ENCODE assay signal across 11 mouse cellular contexts in genomic region chr12:100857791-100858190, GRCm38 (mm10). TPM values are rescaled to one million over a fixed set of nuclear protein-coding genes. Genes with fewer than 3 reads are reported as not detected.
DNase-seq lines count a peak whose midpoint lies in the region; ATAC-seq lines count a peak whose summit lies in the region.
"Had no signal": no experiment of that assay in that cellular context is flagged by ENCODE, and none has a peak within 500 bp of the region (broad histone marks: within the 10 kb centered on the region; RNA-seq: fewer than 3 reads in every experiment).

No protein-coding gene starts in this region.

- 36% methylated on average over 7 of the region's 7 CpGs for WGBS in large intestine, adult 2 months

- peak; percentile 33 for ATAC-seq in CD4-positive, CD25-positive, alpha-beta regulatory T cell, adult 4 months
- ATAC-seq: forebrain, embryonic 14.5 days had no signal

- DNase-seq in cerebellum, adult 9-10 months = peak; percentile 85
- DNase-seq in kidney, adult 18-20 months = peak; percentile 48
- peak; percentile 75 for DNase-seq in large intestine, adult 2 months (ENCODE audit: low read depth, low spot score)
- no peak for DNase-seq in heart, adult 9 months (ENCODE audit: low spot score in 2 of 2)
- DNase-seq in adrenal gland, postnatal 25 days = no peak
- DNase-seq in ovary, postnatal 10 days (ENCODE audit: low spot score) = no peak
- no peak for DNase-seq in embryo, embryonic 10.5 days (ENCODE audit: low spot score)
- DNase-seq: gastrocnemius, postnatal 14 days; lung, adult 2 months had no signal

RNA-seq across cellular contexts. Expression of gene Gpr68, which starts 50.2 kb away (rescaled TPM):
- polyA plus RNA-seq in CD4-positive, CD25-positive, alpha-beta regulatory T cell, adult 4 months (2017; shearing (Covaris generic)) = 100 to 1,000 TPM in 1 of 2 experiments, 10 to 100 TPM in 1; 51.7 to 101 TPM
- polyA plus RNA-seq in large intestine, adult 2 months (2012; rRNA removed) = 3.0 and 4.3 TPM in 2 replicates
- 1.00 and 1.6 TPM in 2 replicates for total RNA-seq in adrenal gland, postnatal 25 days (2021)

Comparison
In these comparisons a context has a peak if more than half of its experiments do, and no peak if none do; other contexts are left out.
1. DNase-seq: peak in cerebellum, adult 9-10 months (single experiment), kidney, adult 18-20 months (single experiment) and large intestine, adult 2 months (single experiment); none in heart, adult 9 months (0 of 2), adrenal gland, postnatal 25 days (single experiment), ovary, postnatal 10 days (single experiment) and embryo, embryonic 10.5 days (single experiment).